Mouse (Mus musculus) thymus, postnatal 14 days (tissue): ENCODE measurements around the gene Lmntd2.

Experiments used
- DNase-seq: peaks from one replicate; pipeline ENCODE4 v3.0.0; 2021

Gene Lmntd2

DNA sequence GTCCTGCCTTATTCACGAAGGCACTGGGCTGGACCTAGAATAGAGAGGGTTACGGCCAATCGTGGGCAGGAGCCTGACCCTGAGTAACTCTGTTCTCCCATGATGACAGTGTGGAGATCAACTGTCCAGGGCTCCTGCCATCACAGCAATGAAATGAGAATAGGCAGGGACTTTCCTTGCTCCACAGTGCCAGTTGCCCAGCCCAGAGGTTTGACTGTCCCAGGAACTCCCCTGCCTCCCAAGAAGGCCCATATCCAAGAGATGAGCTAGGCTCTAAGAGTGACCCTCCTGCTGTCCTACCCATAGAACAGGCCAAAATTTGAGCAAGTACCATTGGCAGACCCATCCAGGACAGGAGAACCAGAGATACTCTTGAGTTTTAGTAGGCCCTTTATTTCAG lies 25.1 kb downstream of the Lmntd2 start:
- DNase-seq, result no peak

DNA sequence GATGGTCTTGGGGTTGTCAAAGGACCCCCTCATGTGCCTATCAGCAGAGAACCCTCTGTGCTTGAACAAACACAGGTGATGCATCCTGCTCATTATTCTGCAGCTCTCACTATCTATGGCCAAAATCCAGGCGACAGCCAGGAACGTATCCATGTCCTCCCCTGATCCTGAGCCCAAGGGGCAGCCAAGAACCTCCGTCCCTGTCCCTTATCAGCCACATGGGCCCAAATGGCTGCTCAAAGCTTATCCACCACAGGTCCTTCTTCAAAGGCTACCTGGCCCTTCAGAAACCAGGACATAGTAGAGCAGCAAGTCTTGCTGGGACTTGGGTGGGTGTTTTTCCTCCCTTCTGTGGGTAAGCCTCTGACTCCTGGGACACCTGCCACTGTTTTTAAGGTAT lies 25.7 kb downstream of the Lmntd2 start:
- DNase-seq, result no peak

DNA sequence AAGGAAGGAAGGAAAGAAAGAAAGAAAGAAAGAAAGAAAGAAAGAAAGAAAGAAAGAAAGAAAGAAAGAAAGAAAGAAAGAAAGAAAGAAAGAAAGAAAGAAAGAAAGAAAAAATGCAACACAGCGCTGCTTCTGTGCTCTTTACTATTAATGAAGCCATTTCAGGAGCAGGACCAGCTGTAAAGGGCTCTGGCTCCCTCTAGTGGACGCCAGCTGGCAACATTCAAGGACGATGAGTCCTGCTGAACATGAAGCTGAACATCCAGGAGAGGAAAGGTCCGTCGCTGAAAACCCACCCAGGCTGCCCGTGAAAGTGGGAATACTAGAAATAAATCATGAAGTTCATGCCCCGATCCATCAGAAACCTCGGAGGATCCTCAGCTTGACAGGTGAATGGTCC lies 37.7 kb downstream of the Lmntd2 start:
- peak; percentile 88 for DNase-seq

DNA sequence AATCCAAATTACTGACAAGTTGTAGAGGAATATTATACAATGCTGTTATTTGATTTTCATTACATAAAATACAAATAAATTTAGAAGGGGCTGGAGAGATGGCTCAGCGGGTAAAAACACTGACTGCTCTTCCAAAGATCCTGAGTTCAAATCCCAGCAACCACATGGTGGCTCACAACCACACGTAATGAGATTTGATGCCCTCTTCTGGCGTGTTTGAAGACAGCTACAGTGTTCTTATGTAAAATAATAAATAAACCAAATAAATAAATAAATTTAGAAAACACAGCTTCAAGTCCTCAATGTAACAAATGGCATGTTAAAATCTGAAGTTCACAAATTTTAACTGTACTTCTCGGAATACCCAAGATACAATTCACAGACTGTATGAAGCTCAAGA lies 38.8 kb downstream of the Lmntd2 start:
- DNase-seq, result no peak

DNA sequence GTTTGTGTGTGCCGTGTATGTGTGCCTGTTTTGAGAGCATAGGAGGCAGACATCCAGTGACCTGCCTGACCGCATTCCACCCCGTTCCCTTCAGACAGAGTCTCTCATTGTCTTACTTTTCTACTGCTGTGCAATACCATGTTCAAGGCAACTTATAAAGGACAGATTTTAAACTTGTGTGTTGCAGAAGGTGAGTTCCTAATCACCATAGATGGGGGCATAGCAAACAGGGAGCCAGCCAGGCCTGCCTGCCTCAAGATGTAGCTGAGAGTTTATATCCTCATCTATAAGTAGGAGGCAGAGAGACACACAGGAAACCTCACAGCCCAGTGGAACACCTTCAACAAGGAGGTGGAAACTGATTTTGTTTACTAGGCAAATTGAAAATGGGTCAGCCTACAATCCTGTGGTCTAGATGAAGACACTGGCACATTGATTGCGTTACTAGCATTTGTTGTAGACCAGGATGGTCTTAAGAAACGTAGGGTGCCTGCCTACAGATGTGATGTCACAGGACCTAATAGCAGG lies 40.5 kb downstream of the Lmntd2 start:
- DNase-seq, result no peak

GRCm38 (mm10) chr7:141172116-141173006 lies 41.5 kb downstream of the Lmntd2 start, which contains the start of gene Rnh1:
TSS of gene Rnh1 (minus strand) at chr7:141172857.
- peak; percentile 94 for DNase-seq

DNA sequence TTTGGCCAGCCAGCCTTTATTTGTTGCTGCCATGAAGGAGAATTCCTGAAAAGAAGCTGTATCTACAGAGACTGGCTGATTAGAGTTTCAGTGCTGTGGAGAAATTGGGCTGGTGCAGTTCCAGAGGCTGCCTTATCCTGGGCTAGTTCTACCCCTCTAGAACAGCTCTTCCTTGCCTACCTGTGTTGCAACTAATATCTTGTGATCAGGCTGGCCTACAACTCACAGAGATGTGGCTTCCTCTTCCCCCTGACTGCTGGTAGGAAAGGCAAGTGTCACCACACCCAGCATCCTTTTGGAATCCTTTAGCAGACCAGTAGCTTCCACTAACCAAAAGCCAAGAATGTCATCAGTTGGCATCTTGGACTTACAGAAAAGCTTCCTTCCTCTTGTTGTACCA lies 44.0 kb downstream of the Lmntd2 start:
- DNase-seq, result no peak

- no peak for DNase-seq
Observed at GRCm38 (mm10) chr7:141169300-141169699, 44.6 kb downstream of the Lmntd2 start.

- peak; percentile 56 for DNase-seq
Observed at GRCm38 (mm10) chr7:141168518-141168953, 45.3 kb downstream of the Lmntd2 start.

- DNase-seq, result no peak
Observed at GRCm38 (mm10) chr7:141167901-141168517, 45.9 kb downstream of the Lmntd2 start.

DNA sequence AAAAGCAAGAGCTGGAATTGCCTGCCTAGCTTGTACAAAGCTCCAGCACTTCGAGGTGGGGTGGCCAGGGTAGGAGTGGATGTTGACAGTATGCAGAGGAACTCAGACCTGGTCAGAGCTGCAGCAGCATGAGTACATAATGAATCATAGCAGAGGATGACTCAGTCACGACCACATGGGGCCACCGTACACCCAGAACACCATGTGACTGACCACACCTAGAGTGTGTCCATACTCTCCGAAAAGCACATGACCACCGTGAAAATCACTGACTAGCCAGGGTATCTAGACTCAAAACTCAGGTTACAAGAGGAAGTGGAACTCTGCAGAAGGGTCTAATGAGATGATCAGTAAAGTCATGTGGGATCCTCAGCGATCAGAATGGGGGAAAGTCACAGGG lies 49.0 kb downstream of the Lmntd2 start:
- no peak for DNase-seq

GRCm38 (mm10) chr7:141164397-141164796 lies 49.5 kb downstream of the Lmntd2 start:
- DNase-seq, result no peak
